Mouse (Mus musculus): Measurements from ENCODE around the gene Ntm. TPM values are rescaled to one million over a fixed set of nuclear protein-coding genes. Genes with fewer than 3 reads are reported as not detected.

Ntm gene
- total RNA-seq, 2 experiments from 2014 or later = 9.7 to 10.8 TPM

- no peak for DNase-seq (ENCODE audit: low spot score in 2 of 2)
Measured at GRCm38 (mm10) chr9:29594537-29595294, 368.2 kb downstream of the Ntm start.

- no peak for DNase-seq (ENCODE audit: low spot score in 2 of 2)
Measured at GRCm38 (mm10) chr9:29587376-29587775, 375.6 kb downstream of the Ntm start.

- DNase-seq (ENCODE audit: low spot score in 2 of 2) = no peak
Measured at GRCm38 (mm10) chr9:29586381-29586770, 376.6 kb downstream of the Ntm start.

DNA sequence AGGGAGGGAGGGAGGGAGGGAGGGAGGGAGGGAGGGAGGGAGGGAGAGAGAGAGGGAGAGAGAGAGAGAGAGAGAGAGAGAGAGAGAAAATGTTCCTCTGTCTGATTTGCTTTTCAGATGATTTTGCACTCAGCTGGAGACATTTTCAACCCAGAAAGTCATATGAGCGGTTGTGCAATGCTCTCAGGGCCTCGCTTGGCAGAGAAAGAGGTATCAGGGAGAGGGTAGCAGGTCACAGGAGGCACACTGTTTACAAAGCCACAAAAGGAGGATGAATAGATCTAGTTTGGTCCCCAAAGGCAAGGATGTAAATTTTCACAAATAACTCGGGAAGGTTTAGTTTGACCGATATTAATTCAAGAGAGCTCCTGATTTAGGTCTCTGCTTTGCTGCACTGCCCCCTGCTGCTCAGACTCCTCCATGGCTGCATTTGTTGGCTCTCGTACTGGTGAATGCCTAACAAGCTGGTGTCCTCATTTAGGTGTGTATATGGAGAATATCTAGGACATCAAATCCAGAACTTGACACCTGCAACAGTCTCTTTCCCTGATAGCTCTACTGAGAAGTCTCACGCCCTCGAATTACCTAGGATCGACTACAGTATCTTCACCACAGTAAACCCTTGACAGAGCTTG lies 377.1 kb downstream of the Ntm start:
- peak in 1 of 2 experiments; percentile 58 for DNase-seq (ENCODE audit: low spot score in 2 of 2)

DNA sequence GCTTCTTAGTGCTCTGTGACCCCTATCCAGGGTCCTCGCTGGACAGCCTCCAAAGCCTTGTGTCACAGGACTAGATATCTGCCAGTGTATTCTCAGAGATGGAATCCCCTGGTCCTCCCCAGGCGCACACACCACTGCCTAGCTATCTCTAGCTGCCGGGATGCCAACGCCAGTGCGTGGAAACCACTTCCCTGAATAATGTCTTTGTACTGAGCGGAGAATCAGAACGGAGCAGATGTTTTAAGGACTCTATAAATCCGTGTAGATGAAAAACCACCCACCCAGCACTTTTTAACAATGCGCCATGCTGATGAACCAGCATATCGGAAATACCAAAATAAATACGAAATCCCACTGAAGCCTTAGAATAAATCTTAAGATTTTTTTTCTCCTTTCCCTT lies 384.7 kb downstream of the Ntm start:
- no peak for DNase-seq (ENCODE audit: low spot score in 2 of 2)

- DNase-seq (ENCODE audit: low spot score in 2 of 2) = no peak
Measured at GRCm38 (mm10) chr9:29576051-29576533, 386.8 kb downstream of the Ntm start.

- no peak for DNase-seq (ENCODE audit: low spot score in 2 of 2)
Measured at GRCm38 (mm10) chr9:29574548-29574947, 388.4 kb downstream of the Ntm start.

DNA sequence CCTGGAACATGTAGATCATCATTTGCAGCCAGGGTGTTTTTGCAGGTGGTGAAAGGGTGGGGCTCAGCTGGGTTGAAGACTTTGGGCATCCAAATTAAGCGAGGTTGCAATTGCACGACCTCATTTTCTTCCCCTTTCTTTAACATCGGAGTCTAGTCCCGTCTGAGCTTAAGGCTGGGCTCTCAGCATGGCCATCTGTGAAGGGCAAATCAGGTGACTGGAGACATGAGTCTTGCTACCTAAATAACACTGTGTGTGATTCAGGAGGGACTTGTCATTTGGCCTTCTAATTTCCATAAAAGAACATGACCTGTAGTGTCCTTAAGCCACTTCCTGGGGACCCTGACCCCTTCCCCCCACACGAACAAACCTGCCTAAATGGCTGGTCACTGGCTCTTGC lies 394.4 kb downstream of the Ntm start:
- DNase-seq (ENCODE audit: low spot score in 2 of 2) = no peak

DNA sequence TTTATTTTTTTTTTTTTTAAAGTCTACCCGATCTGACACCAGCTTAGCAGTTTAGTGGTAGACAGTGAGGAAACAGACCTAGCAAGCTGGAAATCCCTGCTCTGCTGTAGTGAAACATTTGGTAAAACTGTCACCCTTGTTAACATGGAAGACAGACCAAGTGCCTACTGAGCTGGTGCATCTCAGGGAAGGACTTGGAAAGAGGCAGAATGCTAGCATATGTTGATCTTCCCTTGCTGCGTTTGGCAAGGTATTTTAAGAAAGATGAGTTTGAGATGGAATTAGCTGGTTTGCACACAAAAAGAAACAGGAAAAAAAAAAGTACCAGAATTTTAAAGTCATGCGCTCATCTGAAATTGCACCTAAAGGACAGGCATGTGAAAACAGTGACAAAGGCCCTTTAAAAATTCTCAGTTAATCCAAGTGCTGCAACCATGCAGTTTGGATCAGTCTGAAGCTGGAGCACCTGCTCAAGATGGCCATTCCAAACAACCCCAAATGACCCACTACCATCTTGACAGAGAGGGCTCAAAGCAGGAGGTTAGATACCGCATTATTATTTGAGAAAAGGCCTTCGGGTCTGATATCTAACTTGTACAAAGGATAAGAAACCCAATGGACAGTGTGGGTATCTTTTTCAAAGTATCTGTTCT lies 400.4 kb downstream of the Ntm start:
- no peak for DNase-seq (ENCODE audit: low spot score in 2 of 2)

- no peak for DNase-seq (ENCODE audit: low spot score in 2 of 2)
Measured at GRCm38 (mm10) chr9:29558915-29559314, 404.0 kb downstream of the Ntm start.

DNA sequence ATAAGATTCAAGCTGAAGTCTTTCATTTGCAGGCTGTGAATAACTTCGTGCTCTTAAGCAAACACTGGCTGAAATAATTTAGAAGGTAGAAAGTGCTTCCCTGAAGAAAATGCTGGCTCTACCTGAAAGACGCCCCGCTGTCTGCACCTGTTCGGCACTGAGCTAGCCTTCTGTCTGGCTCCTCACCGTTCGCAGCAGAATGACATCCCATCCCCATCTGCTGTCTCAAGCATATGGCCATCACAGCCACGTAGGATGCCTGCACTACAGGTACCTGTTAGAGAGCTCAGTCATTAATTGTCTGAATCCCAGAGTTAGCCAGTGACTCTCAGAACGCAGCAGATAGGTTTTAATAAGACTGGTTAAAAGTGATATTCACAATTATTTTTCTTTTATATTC lies 412.4 kb downstream of the Ntm start:
- DNase-seq (ENCODE audit: low spot score in 2 of 2) = no peak

- no peak for DNase-seq (ENCODE audit: low spot score in 2 of 2)
Measured at GRCm38 (mm10) chr9:29550107-29550506, 412.8 kb downstream of the Ntm start.

DNA sequence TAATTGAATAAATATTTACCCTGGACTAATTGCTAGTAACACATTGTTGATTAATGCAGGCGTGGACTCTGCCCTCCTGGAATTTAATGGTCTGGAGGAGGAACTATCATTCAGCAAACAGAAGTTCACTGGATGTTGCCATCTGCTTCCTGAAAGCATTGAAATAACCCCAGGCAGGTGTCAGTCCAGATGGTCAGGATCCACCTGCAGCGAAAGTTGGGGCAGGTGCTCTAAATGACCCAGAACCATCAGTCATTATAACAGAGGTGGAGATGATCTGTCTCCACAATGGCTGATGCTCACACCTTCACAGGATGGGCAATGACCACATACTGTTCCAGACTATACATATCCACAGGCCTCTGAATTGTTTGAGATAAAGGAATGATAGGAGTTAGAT lies 426.5 kb downstream of the Ntm start:
- DNase-seq (ENCODE audit: low spot score in 2 of 2) = no peak

DNA sequence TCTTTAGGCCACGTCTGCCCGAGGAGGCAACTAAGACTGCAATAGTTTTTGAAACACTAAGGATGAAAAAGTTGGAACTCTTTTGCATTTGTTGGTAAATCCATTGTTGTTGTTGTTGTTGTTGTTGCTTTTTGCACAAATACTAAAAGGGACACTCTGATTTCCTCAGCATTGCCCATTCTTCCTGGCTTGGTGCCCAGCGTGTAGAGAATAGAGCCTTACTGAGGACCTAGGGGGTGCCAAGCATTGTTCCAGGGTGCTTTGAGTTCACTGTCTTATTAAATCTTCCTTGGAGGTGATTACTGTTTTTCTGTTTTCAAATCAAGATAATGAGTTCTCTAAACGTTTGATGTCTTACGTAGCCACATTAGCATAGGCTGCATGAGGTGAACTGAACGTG lies 428.2 kb downstream of the Ntm start:
- DNase-seq (ENCODE audit: low spot score in 2 of 2) = no peak

GRCm38 (mm10) chr9:29534304-29534703 lies 428.6 kb downstream of the Ntm start:
- DNase-seq (ENCODE audit: low spot score in 2 of 2) = no peak

DNA sequence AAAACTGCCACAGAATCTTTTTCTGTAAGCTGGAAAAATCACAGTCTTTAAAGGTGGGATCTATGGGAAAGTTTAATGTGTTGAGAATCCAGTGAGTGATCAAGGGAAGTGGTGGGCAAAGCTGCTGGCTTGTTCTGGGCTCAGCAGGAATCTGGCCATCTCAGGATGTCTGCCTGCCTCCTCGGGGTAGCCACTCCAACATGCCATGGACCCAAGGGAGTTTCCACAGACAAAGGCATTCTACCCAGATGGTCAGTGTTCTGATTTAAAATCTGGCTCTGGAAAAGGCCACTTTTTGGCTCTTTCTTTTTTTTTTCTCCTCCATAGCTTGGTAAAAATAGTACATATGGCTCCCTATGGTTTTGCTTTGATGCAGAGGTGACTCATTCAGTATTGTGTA lies 429.4 kb downstream of the Ntm start:
- no peak for DNase-seq (ENCODE audit: low spot score in 2 of 2)

GRCm38 (mm10) chr9:29531147-29531917 lies 431.6 kb downstream of the Ntm start:
- DNase-seq (ENCODE audit: low spot score in 2 of 2) = no peak

GRCm38 (mm10) chr9:29524109-29524508 lies 438.8 kb downstream of the Ntm start:
- DNase-seq (ENCODE audit: low spot score in 2 of 2) = no peak

GRCm38 (mm10) chr9:29523221-29523620 lies 439.7 kb downstream of the Ntm start:
- DNase-seq (ENCODE audit: low spot score in 2 of 2) = no peak

GRCm38 (mm10) chr9:29519181-29519580 lies 443.8 kb downstream of the Ntm start:
- no peak for DNase-seq (ENCODE audit: low spot score in 2 of 2)

GRCm38 (mm10) chr9:29516688-29517087 lies 446.3 kb downstream of the Ntm start:
- DNase-seq (ENCODE audit: low spot score in 2 of 2) = no peak
